Mouse (Mus musculus): ENCODE measurements around the gene Bcat2. TPM values are rescaled to one million over a fixed set of nuclear protein-coding genes. Genes with fewer than 3 reads are reported as not detected.

Bcat2 gene
- 137 TPM for polyA plus RNA-seq (2014; fragmentation: Illumina TruSeq; extraction: RNeasy Lipid Tissue Mini Kit (QIAGEN cat#74804); ENCODE audit: low read depth, low replicate concordance)

DNA sequence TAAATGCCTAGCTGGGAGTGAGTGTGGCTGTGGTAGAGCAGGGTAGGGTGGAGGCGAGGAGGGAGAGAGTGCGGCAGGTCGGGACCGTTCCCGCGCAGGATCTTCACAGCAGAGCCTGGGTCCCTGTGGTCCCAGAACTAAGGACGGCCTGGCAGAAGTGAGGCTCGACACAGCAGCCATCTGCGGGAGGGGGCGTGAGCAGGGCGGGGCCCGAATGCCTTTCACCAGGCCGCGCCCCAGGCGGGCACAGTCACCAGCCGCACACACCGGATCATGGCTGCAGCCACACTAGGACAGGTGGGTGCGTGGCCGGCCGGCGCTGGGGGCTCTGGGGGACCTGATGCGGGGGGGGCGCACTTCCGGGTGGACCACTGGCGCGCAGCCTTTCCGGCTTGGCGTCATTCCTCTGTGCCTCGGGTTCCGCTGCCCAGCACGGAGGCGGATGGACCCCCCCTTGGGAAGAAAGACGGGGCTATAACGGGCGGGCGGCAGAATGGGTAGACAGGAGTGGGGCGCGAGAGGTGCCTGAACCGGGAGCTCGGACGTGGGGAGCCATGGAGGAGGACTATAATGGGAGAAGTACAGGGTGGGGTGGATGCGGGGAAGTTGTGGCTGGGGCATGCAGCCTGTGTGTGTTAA, at the start of gene Bcat2:
TSS of gene Bcat2 (plus strand) at position 51 of the 639 bp plus-strand sequence.

DNA sequence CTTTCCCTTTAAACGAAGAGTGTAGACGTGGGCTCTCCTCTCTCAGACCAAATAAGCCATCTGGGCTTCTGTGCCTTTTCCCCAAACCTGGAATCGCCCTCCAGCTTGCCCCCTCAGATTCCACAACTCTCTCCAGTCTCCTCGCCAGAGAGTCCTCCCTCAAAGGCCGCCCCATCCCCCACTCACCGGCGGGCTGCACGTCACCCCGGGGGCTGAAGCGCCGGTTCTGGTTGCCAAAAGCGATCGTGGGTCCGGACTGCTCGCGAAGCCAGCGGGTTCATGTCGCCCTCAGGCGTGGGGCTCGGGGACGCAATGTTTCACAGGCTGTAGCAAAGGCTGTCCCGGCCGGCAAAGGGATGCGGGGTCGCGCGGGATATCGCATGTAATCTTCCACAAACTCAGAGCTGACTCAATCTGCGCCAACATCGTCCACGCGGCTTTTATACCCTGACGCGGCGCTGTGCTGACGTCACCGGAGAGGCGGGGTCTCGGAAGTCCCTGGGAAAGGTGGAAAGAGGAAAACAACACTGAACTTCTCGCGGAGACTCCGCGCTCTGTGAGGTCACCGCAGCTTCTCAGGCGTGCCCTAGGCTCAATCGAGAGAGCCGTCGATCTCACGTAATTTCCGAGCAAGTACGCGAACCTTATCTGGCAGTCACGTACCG, 44.0 kb upstream of the Bcat2 start, which contains the start of the genes Ppp1r15a and Plekha4:
TSS of gene Ppp1r15a (minus strand) at position 460 of the 665 bp plus-strand sequence.
TSS of gene Plekha4 (plus strand) at position 522 of the 665 bp plus-strand sequence.

DNA sequence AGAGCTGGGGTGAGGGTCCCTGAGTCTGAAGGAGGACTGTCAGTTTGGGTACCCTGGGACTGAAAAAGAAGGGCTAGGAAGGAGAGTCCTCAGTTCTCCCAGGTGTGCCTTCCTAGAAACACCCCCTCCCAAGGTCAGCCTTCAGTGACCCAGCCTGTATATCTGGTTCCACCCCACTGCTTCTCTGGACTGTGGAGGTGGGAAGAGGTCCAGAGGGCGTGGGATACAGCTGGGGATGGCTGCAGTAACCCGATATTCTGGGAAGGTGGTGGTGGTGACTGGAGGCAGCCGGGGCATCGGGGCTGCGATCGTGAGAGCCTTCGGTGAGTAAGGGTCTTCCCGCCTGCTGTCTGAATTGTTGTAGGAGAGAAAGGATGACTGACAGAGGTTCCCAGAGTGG, 15.2 kb upstream of the Bcat2 start, which contains the start of gene Hsd17b14:
TSS of gene Hsd17b14 (plus strand) at position 150 of the 400 bp plus-strand sequence.

GRCm38 (mm10) chr7:45617042-45617695, 47.2 kb downstream of the Bcat2 start, which contains the start of gene Fut1:
TSS of gene Fut1 (plus strand) at chr7:45617289.

GRCm38 (mm10) chr7:45621443-45621842, 51.5 kb downstream of the Bcat2 start, which contains the start of gene Izumo1:
TSS of gene Izumo1 (plus strand) at chr7:45621811.

GRCm38 (mm10) chr7:45627261-45627660, 57.3 kb downstream of the Bcat2 start, which contains the start of gene Rasip1:
TSS of gene Rasip1 (plus strand) at chr7:45627488.

Other genes starting within 250 kb of the Bcat2 start
- gene Trpm4, start 236.4 kb upstream of the Bcat2 start, polyA plus RNA-seq (2014; fragmentation: Illumina TruSeq; extraction: RNeasy Lipid Tissue Mini Kit (QIAGEN cat#74804); ENCODE audit: low read depth, low replicate concordance) = 31.0 TPM
- 1,149 TPM for gene Hrc, start 234.9 kb upstream of the Bcat2 start, polyA plus RNA-seq (2014; fragmentation: Illumina TruSeq; extraction: RNeasy Lipid Tissue Mini Kit (QIAGEN cat#74804); ENCODE audit: low read depth, low replicate concordance)
- gene Ppfia3, start 203.1 kb upstream of the Bcat2 start, polyA plus RNA-seq (2014; fragmentation: Illumina TruSeq; extraction: RNeasy Lipid Tissue Mini Kit (QIAGEN cat#74804); ENCODE audit: low read depth, low replicate concordance) = 0.24 TPM
- 1.2 TPM for gene Lin7b, start 199.6 kb upstream of the Bcat2 start, polyA plus RNA-seq (2014; fragmentation: Illumina TruSeq; extraction: RNeasy Lipid Tissue Mini Kit (QIAGEN cat#74804); ENCODE audit: low read depth, low replicate concordance)
- 154 TPM for gene Snrnp70, start 174.4 kb upstream of the Bcat2 start, polyA plus RNA-seq (2014; fragmentation: Illumina TruSeq; extraction: RNeasy Lipid Tissue Mini Kit (QIAGEN cat#74804); ENCODE audit: low read depth, low replicate concordance)
- 4.3 TPM for gene Kcna7, start 164.5 kb upstream of the Bcat2 start, polyA plus RNA-seq (2014; fragmentation: Illumina TruSeq; extraction: RNeasy Lipid Tissue Mini Kit (QIAGEN cat#74804); ENCODE audit: low read depth, low replicate concordance)
- gene Ntf5, start 156.5 kb upstream of the Bcat2 start, polyA plus RNA-seq (2014; fragmentation: Illumina TruSeq; extraction: RNeasy Lipid Tissue Mini Kit (QIAGEN cat#74804); ENCODE audit: low read depth, low replicate concordance) = 0.24 TPM
- gene Lhb, start 149.3 kb upstream of the Bcat2 start, polyA plus RNA-seq (2014; fragmentation: Illumina TruSeq; extraction: RNeasy Lipid Tissue Mini Kit (QIAGEN cat#74804); ENCODE audit: low read depth, low replicate concordance) = not detected
- 80.5 TPM for gene Gys1, start 135.3 kb upstream of the Bcat2 start, polyA plus RNA-seq (2014; fragmentation: Illumina TruSeq; extraction: RNeasy Lipid Tissue Mini Kit (QIAGEN cat#74804); ENCODE audit: low read depth, low replicate concordance)
- gene Ruvbl2, start 132.1 kb upstream of the Bcat2 start, polyA plus RNA-seq (2014; fragmentation: Illumina TruSeq; extraction: RNeasy Lipid Tissue Mini Kit (QIAGEN cat#74804); ENCODE audit: low read depth, low replicate concordance) = 27.2 TPM
- gene Ftl1, start 110.3 kb upstream of the Bcat2 start, polyA plus RNA-seq (2014; fragmentation: Illumina TruSeq; extraction: RNeasy Lipid Tissue Mini Kit (QIAGEN cat#74804); ENCODE audit: low read depth, low replicate concordance) = 688 TPM
- 36.8 TPM for gene Bax, start 103.3 kb upstream of the Bcat2 start, polyA plus RNA-seq (2014; fragmentation: Illumina TruSeq; extraction: RNeasy Lipid Tissue Mini Kit (QIAGEN cat#74804); ENCODE audit: low read depth, low replicate concordance)
- gene Tulp2, start 88.3 kb upstream of the Bcat2 start, polyA plus RNA-seq (2014; fragmentation: Illumina TruSeq; extraction: RNeasy Lipid Tissue Mini Kit (QIAGEN cat#74804); ENCODE audit: low read depth, low replicate concordance) = not detected
- gene Gm45808, start 83.3 kb upstream of the Bcat2 start, polyA plus RNA-seq (2014; fragmentation: Illumina TruSeq; extraction: RNeasy Lipid Tissue Mini Kit (QIAGEN cat#74804); ENCODE audit: low read depth, low replicate concordance) = 1.7 TPM
- gene Dhdh, start 81.3 kb upstream of the Bcat2 start, polyA plus RNA-seq (2014; fragmentation: Illumina TruSeq; extraction: RNeasy Lipid Tissue Mini Kit (QIAGEN cat#74804); ENCODE audit: low read depth, low replicate concordance) = 13.6 TPM
- 147 TPM for gene Nucb1, start 59.7 kb upstream of the Bcat2 start, polyA plus RNA-seq (2014; fragmentation: Illumina TruSeq; extraction: RNeasy Lipid Tissue Mini Kit (QIAGEN cat#74804); ENCODE audit: low read depth, low replicate concordance)
- 41.3 TPM for gene Ppp1r15a, start 43.9 kb upstream of the Bcat2 start, polyA plus RNA-seq (2014; fragmentation: Illumina TruSeq; extraction: RNeasy Lipid Tissue Mini Kit (QIAGEN cat#74804); ENCODE audit: low read depth, low replicate concordance)
- gene Plekha4, start 43.8 kb upstream of the Bcat2 start, polyA plus RNA-seq (2014; fragmentation: Illumina TruSeq; extraction: RNeasy Lipid Tissue Mini Kit (QIAGEN cat#74804); ENCODE audit: low read depth, low replicate concordance) = 3.6 TPM
- not detected for gene Hsd17b14, start 15.3 kb upstream of the Bcat2 start, polyA plus RNA-seq (2014; fragmentation: Illumina TruSeq; extraction: RNeasy Lipid Tissue Mini Kit (QIAGEN cat#74804); ENCODE audit: low read depth, low replicate concordance)
- gene Fgf21, start 45.3 kb downstream of the Bcat2 start, polyA plus RNA-seq (2014; fragmentation: Illumina TruSeq; extraction: RNeasy Lipid Tissue Mini Kit (QIAGEN cat#74804); ENCODE audit: low read depth, low replicate concordance) = not detected
- gene Fut1, start 47.1 kb downstream of the Bcat2 start, polyA plus RNA-seq (2014; fragmentation: Illumina TruSeq; extraction: RNeasy Lipid Tissue Mini Kit (QIAGEN cat#74804); ENCODE audit: low read depth, low replicate concordance) = not detected
- gene Izumo1, start 51.7 kb downstream of the Bcat2 start, polyA plus RNA-seq (2014; fragmentation: Illumina TruSeq; extraction: RNeasy Lipid Tissue Mini Kit (QIAGEN cat#74804); ENCODE audit: low read depth, low replicate concordance) = 0.31 TPM
- gene Rasip1, start 57.3 kb downstream of the Bcat2 start, polyA plus RNA-seq (2014; fragmentation: Illumina TruSeq; extraction: RNeasy Lipid Tissue Mini Kit (QIAGEN cat#74804); ENCODE audit: low read depth, low replicate concordance) = 16.5 TPM
- gene Mamstr, start 69.8 kb downstream of the Bcat2 start, polyA plus RNA-seq (2014; fragmentation: Illumina TruSeq; extraction: RNeasy Lipid Tissue Mini Kit (QIAGEN cat#74804); ENCODE audit: low read depth, low replicate concordance) = 5.1 TPM
- gene Fut2, start 96.2 kb downstream of the Bcat2 start, polyA plus RNA-seq (2014; fragmentation: Illumina TruSeq; extraction: RNeasy Lipid Tissue Mini Kit (QIAGEN cat#74804); ENCODE audit: low read depth, low replicate concordance) = 1.1 TPM
- gene Ntn5, start 113.9 kb downstream of the Bcat2 start, polyA plus RNA-seq (2014; fragmentation: Illumina TruSeq; extraction: RNeasy Lipid Tissue Mini Kit (QIAGEN cat#74804); ENCODE audit: low read depth, low replicate concordance) = not detected
- 0.47 TPM for gene Sec1, start 124.2 kb downstream of the Bcat2 start, polyA plus RNA-seq (2014; fragmentation: Illumina TruSeq; extraction: RNeasy Lipid Tissue Mini Kit (QIAGEN cat#74804); ENCODE audit: low read depth, low replicate concordance)
- 8.2 TPM for gene Car11, start 129.7 kb downstream of the Bcat2 start, polyA plus RNA-seq (2014; fragmentation: Illumina TruSeq; extraction: RNeasy Lipid Tissue Mini Kit (QIAGEN cat#74804); ENCODE audit: low read depth, low replicate concordance)
- 17.7 TPM for gene Dbp, start 134.9 kb downstream of the Bcat2 start, polyA plus RNA-seq (2014; fragmentation: Illumina TruSeq; extraction: RNeasy Lipid Tissue Mini Kit (QIAGEN cat#74804); ENCODE audit: low read depth, low replicate concordance)
- 502 TPM for gene Rpl18, start 145.3 kb downstream of the Bcat2 start, polyA plus RNA-seq (2014; fragmentation: Illumina TruSeq; extraction: RNeasy Lipid Tissue Mini Kit (QIAGEN cat#74804); ENCODE audit: low read depth, low replicate concordance)
- gene Sphk2, start 147.8 kb downstream of the Bcat2 start, polyA plus RNA-seq (2014; fragmentation: Illumina TruSeq; extraction: RNeasy Lipid Tissue Mini Kit (QIAGEN cat#74804); ENCODE audit: low read depth, low replicate concordance) = 19.3 TPM
- not detected for gene Fam83e, start 151.1 kb downstream of the Bcat2 start, polyA plus RNA-seq (2014; fragmentation: Illumina TruSeq; extraction: RNeasy Lipid Tissue Mini Kit (QIAGEN cat#74804); ENCODE audit: low read depth, low replicate concordance)
- not detected for gene Spaca4, start 155.7 kb downstream of the Bcat2 start, polyA plus RNA-seq (2014; fragmentation: Illumina TruSeq; extraction: RNeasy Lipid Tissue Mini Kit (QIAGEN cat#74804); ENCODE audit: low read depth, low replicate concordance)
- gene Lmtk3, start 213.6 kb downstream of the Bcat2 start, polyA plus RNA-seq (2014; fragmentation: Illumina TruSeq; extraction: RNeasy Lipid Tissue Mini Kit (QIAGEN cat#74804); ENCODE audit: low read depth, low replicate concordance) = not detected
- not detected for gene Sult2b1, start 214.5 kb downstream of the Bcat2 start, polyA plus RNA-seq (2014; fragmentation: Illumina TruSeq; extraction: RNeasy Lipid Tissue Mini Kit (QIAGEN cat#74804); ENCODE audit: low read depth, low replicate concordance)
- 56.6 TPM for gene Cyth2, start 244.4 kb downstream of the Bcat2 start, polyA plus RNA-seq (2014; fragmentation: Illumina TruSeq; extraction: RNeasy Lipid Tissue Mini Kit (QIAGEN cat#74804); ENCODE audit: low read depth, low replicate concordance)